Comparison of ENCODE assay signal across 15 mouse cellular contexts in genomic region chr16:58432384-58432783, GRCm38 (mm10).
"Had no signal": no experiment of that assay in that cellular context is flagged by ENCODE, and none has a peak within 500 bp of the region (broad histone marks: within the 10 kb centered on the region; RNA-seq: fewer than 3 reads in every experiment).

No protein-coding gene starts in this region.

- H3K27me3 ChIP-seq: neural tube, embryonic 13.5 days; neural tube, embryonic 15.5 days; stomach, embryonic 15.5 days had no signal

- H3K4me3 ChIP-seq: neural tube, embryonic 13.5 days; neural tube, embryonic 15.5 days; stomach, embryonic 15.5 days had no signal

- DNase-seq: retina, postnatal 1 day; right cerebral cortex, adult 18-20 months; right cerebral cortex, postnatal 14 days; right cerebral cortex, postnatal 25 days; right cerebral cortex, postnatal 4 days; spleen, adult 18-20 months; thymus, adult 18-20 months; thymus, adult 2 months; thymus, postnatal 14 days; thymus, postnatal 25 days; thymus, postnatal 36 days; thymus, postnatal 4 days had no signal

- H3K4me2 ChIP-seq: neural tube, embryonic 13.5 days; neural tube, embryonic 15.5 days; stomach, embryonic 15.5 days had no signal
